Mouse (Mus musculus) kidney, postnatal 14 days (tissue): Measurements from ENCODE around the gene Ints6.

ENCODE experiments used
- DNase-seq: peaks from one replicate; pipeline ENCODE4 v3.0.0; 2022; ENCODE audit warnings: mixed read lengths

Gene Ints6

DNA sequence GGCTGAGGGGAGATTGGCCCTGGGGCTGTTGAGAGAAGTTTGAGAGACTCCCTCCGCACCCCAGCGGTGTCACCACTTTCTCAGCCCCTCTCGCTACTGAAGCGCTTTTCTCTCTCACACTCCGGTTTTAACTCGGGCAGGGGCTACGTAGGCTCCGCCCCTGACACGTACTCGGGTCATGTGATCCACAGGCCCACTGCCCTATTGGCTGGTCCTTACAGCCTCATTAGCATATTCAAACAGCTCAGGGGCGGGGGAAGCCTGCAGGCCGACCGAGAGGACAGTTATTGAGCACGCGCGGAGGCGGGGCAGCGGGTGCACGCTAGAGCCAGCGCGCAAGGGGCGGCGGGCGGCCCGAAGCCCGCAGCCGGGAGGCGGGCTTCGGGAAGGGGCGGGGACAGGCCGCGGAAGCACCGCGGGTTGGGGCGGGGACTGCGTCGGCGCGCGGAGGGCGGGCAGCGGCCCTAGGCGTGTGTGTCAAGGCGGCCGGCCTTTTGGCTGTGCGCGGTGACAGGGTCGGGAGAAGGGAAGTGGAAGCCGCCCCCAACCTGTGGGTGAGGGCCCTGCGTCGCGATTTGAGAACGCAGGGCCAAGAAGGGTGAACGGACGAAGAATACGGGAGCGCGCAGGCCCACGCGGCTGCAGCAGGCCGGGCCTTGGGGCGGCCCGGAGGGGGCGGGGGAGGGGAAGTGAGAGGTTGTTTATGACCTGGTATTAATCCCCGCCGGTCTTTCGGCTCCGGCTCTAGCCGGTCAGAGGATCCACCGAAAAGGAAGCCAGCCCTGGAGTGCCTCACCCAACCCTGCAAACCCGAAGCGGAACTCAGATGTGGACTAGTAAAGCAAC, at the start of gene Ints6:
Gene Ints6 (minus strand): TSS at position 134 of the 846 bp plus-strand sequence.
- DNase-seq: peak; percentile 100

DNA sequence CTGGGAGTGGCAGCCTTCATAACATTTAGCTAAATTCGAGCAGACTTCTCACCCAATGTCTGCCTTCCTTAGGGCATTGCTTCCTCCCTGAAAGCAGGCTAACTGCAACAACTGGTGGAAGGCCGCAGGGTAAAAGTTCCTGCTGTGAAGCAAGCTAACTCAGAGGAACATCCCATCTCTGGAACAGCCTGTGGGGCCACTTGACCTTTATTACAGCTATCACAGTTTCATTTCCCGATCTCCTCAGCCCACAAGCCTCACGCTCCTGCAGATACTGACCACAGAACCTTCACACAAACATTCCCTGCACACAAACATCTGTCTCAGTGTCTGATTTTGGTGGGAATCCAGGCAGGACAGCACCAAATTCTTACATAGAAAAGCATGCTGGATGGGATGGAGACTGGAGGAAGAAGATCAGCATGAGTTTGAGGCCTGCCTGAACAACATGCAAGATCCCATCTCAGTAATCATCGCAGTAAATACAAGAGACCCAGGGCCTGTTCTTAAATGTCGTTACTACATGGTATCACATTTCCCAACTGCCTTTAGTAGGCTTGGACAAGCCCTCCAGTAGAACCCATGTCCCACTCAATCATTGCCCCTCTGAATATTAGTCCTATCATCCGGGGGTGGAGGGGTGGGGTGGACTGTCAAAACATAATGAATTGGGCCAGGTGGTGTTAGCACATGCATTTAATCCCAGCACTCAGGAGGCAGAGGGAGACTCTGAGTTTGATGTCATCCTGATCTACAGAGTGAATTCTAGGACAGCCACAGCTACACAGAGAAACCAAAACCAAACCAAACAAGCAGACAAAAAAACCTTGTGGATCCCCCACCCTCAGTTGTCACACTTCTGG, 47.9 kb upstream of the Ints6 start:
- DNase-seq: no peak

- DNase-seq: no peak
Measured at GRCm38 (mm10) chr14:62806921-62807320, 46.0 kb upstream of the Ints6 start.

DNA sequence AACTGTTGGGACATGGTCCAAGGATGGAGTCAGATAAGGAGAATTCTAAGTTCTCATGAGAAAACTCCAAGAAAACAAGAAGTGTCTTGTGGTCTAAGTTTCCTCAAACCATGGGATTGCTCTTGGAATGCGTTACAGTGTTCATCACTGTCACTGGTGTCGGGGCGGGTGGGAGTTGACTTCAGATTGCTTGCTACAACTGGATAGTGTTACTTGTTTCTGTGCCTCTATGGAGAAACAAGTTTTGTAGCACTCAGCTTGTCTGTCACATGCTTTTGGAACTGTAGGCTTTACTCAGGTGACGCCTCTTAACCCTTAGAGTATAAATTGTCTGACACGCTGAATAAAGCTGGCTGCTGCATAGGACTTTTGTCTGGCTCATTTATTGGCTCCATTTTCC, 42.2 kb upstream of the Ints6 start:
- no peak for DNase-seq

DNA sequence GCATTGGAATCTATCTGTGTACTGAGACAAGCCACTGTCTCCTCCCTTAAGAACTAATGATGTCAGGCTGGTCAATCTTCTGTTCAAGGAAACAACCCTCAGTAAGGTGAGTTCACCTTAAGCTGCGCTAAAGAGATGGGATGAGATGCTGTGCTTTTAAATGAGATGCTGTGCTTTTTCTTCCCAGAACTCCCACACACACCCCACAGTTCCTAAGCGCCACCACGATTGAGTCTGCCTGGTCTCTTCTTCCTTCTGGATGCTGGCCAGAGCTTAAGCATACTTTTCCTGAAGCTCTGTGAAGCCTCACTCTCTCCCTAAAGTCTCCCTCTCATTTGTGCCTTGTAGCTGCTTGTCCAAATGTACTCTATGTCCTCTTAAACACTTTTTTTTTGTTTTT, 39.8 kb upstream of the Ints6 start:
- no peak for DNase-seq

DNA sequence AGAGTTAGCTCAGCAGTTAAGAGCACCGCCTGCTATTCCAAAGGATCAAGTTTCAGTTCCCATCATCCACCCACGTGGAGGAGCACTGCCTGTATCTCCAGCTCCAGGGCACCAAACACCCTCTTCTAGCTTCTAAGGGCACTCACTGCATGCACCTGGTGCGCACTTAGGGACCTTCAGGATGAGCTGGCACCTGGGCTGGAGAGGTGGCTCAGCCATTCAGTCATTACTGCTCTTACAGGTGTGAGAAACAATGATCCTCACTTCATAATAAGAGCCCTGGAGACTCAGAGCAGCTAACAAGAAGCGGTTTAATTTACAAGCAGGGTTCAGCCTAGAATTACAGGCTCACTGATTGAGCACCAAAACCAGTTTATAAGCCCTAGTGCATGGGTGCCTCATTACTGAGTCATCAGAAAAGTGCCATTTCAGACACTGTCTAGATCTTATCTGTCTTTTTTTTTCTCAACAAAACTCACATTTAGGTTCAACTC, 37.7 kb upstream of the Ints6 start:
- DNase-seq: peak; percentile 10

GRCm38 (mm10) chr14:62795719-62796118, 34.8 kb upstream of the Ints6 start:
- DNase-seq: no peak

- DNase-seq: no peak
Measured at GRCm38 (mm10) chr14:62789282-62789681, 28.3 kb upstream of the Ints6 start.

GRCm38 (mm10) chr14:62782981-62783380, 22.0 kb upstream of the Ints6 start:
- no peak for DNase-seq

DNA sequence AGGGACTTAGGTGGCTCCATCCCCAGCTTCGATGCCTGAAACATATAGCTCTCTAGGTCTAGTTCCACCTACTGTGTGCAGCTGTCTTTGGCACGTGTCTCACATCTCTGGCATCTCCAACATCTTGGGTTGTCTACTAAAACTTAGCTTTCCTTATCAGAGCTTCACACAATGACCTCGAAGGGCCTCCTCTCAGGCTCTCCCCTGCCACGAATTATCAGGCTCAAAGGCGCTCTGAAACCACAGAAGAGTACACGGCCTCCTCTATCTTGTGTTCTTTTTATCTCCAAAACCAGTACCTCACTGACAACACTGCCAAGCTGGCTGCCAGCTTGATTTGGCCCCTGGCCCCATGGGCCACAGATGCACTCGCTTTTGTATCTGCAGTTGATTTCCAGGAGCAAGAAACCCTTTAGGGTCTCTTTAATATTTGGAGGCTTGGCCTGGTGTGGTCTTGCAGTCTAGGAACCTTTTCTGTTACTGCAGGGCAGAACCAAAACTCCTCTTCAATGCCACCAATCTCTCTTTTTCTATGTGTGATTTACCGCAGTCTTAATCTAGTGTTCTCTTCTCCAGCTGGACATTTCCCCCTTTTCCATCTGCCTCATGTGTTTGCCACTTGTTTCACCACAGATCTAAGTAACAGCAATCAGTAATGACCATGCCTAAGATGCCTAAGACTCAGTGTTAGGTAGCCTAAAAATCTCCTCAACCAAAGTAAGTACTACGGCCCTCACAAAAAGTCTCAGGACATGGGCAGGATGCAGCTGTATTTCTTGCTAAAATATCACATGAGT, 19.7 kb upstream of the Ints6 start:
- DNase-seq: no peak

- no peak for DNase-seq
Measured at GRCm38 (mm10) chr14:62778095-62778494, 17.1 kb upstream of the Ints6 start.

GRCm38 (mm10) chr14:62775034-62775433, 14.1 kb upstream of the Ints6 start:
- DNase-seq: no peak

DNA sequence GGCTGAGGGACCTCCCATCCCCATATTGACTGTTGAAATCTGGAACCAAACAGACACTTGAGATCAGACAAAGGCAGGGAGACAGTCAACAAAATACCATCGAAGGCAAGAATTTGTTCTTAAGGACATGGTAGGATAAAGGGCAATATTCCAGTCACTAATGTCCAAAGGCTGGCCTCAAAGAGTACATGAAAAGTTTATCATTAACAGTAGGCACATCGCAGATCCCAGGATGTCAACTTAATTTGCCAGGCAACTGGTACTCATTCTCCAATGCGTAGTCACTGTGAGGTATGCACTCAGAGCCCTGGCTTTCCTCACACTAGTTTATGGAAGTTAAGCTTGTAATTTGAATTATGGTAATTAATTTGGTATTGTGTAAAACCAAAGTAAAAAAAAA, 13.3 kb upstream of the Ints6 start:
- DNase-seq: peak; percentile 45

DNA sequence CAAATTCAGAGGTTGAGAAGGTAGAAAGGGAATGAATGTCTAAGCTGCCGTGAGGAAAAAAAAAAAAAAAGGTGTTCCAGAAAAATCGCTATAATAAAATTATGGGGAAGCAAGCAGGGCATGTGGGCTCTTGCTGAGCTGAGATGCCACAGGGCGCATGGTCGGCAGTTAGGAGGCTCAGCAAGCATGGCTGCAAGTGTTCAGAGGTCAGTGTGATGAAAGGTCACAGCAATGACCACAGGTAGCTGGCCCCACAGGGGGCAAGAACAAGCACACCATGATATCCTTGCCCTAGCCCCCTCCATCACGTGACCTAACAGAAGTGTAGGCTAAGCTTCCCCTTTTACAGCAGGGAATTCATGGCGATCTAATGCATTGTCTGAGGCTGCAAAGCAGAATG, 12.8 kb upstream of the Ints6 start:
- DNase-seq: peak; percentile 8

DNA sequence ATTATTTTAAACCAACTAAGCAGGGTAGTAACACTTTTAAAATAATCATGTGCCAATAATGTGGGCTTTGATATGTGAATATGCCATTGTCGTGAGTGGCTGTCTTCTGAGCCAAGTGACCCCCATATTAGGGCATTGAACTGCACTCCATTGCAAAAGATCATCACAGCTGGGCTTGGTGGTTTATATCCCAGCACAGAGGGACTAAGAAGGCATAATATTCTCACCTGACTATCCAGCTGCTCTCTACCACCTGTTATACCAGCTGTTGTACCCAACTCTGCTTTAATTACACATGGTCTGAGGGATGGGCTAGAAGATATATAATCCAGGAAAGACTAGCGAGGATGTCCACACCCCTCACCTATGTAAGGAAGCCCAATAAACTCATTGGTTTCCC, 4.4 kb upstream of the Ints6 start:
- no peak for DNase-seq

DNA sequence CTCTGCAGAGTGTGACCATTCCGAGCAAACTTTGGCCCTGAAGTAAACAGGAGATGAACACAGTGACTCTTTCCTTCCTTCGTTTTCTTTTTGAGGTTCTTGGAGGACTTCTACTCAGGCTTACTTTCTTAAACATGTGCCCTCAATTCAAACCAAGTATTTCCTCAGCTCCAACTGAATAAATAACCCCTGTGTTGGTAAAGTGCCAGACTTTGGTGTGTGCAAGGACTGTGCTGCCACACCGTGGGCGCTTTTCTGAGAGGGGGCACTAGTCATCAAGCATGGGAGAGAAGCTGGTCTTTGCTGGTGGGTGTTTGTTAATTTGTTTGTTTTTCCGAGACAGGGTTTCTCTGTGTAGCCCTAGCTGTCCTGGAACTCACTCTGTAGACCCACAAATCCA, 3.4 kb upstream of the Ints6 start:
- peak; percentile 12 for DNase-seq

DNA sequence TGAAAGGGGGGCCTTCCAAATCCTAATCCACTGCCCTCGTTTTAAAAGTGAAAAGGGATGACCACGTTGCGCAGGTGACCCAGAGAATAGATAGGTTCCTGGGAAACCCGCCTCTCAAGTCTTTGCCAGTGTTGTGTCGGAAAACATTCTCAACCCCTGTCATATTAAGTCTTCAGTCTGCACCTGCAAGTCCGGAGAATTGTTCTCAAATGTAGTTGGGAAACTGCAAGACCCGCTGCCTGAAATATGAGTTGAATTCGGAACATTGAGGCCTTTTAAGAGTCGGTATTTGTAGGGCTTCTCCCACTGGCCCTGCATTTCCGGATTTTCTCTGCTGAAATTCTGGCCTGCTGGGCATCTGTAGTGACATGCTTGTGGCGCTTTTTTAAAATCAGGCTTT, 974 bp upstream of the Ints6 start:
- no peak for DNase-seq

GRCm38 (mm10) chr14:62760321-62761035, 491 bp downstream of the Ints6 start:
- peak; percentile 71 for DNase-seq

DNA sequence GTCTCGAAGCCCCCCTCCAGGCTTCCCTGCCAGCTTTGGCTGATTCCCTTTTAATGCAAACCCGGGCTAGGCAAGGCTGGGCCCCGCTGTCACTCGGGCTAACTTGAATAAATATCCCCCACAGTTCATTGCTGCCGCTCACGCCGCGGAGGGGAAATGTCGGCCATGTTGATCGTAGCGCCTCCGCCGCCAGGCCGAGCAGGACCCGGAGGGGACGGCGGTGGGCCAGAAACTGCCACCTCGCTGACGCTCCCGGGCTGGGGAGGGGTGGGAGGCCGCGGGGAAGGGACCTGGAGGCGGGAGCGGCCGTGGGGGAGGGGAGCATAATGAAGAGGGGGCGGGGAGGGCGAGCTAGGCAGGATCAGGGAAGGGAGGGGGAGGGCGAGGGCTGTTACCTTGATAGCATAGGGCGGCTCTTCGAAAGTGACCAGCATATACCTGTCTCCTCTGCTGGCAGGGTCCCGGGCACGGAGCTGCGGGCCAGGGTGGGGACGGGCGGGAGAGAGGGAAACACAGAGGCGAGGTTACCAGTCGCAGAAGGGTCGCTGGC, 1.1 kb downstream of the Ints6 start:
- DNase-seq: peak; percentile 85

DNA sequence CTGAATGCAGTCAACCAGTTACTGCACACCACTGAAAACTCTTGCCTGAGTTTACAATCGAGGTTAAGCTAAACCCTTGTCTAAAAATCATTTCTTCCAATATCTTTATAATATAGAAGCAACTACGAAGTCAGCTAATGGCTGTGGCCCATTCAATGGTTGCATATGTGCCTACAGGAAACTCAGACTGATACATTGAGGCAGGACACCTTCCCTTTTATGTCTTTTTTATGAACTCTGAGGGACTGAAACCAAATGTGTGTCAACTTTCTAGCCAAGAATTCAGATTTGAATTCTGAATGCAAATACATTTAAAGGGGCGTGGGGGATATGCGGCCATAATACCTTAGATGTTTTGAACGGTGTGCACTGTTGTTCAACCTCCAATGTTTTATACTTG, 2.3 kb downstream of the Ints6 start:
- no peak for DNase-seq

DNA sequence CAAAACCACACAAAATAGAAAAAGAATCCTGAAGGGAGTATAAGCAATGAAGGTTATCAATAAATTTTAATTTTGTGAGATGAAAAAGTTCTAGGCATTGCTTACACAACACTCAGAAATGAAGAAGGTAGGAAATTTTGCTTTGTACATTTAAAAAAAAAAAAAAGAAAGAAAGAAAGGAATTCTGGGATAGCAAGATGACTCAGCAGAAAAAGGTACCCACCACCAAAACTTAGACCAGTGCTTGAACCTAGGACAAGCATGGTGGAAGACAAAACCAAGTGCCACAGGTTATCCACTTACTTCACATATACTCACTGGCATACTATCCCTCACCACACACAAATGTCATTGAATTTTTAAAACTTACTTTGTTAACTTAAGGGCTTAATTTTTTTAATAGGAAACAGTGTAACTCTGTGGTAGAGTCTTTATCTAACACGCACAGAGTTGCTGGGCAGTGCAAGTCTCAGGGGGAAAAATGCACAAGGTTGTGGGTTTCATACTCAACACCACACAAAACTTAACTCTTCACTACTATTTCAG, 5.8 kb downstream of the Ints6 start:
- no peak for DNase-seq

- DNase-seq: no peak
Measured at GRCm38 (mm10) chr14:62751479-62751878, 9.5 kb downstream of the Ints6 start.
